Mouse (Mus musculus) CD4-positive naive resting alpha-beta T cell, adult 76 days (primary cell): ENCODE measurements around the gene Pnliprp2. TPM values are rescaled to one million over a fixed set of nuclear protein-coding genes. Genes with fewer than 3 reads are reported as not detected.

Experiments
- total RNA-seq: library from RNA; stranded (reverse); gene quantifications from one replicate; pipeline ENCODE4 v1.2.4, GENCODE M21; 2023

Pnliprp2 gene
- total RNA-seq: 0.35 TPM

DNA sequence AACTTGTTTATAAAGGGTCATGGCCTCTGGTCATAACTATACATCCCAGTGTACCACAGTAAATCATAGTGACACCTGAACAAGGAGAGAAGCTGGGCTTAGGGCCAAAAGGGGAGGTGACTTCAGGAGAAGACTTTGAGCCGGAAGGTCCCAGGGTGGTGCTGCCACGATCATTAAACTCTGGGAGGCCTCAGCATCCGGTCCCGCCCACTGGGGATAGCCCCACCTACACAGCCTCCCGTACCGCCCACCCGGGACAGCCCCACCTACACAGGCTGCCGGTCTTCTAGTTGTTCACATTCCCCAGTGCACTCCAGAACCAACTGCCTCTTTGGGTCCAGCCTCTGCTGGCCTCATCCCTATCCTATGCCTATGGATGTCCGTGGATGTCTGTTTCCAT is at the start of gene Pnliprp2:
TSS of gene Pnliprp2 (plus strand) at position 297 of the 400 bp plus-strand sequence.

GRCm38 (mm10) chr19:58728445-58729031 is 31.0 kb upstream of the Pnliprp2 start, which contains the start of gene Pnliprp1:
Pnliprp1 (plus strand) TSS chr19:58728887.

DNA sequence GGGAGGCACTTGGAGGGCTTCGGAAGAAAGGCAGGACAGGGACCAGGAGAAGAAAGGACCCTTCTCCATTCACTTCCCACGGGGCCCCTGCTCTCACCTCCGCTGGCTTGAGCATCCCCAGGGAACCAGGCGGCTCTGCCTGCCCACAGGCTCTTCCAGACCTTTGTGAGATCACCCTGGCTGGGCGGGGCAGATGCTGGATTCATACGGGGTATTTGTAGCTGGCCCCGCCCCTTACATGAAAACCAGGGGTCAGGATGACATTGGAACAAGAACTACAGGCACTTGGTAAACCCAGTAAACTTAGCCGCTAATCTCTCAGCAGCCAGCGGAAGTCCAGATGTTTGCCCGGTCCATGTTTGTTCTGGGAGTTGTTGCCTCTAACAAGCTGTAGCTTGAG is 34.8 kb downstream of the Pnliprp2 start, which contains the start of gene 1700019N19Rik:
TSS of gene 1700019N19Rik (minus strand) at position 178 of the 400 bp plus-strand sequence.

Other genes with a start within 250 kb of the Pnliprp2 start
- not detected for gene Ccdc172, start 247.7 kb upstream of the Pnliprp2 start, total RNA-seq
- gene Pnlip, start 107.2 kb upstream of the Pnliprp2 start, total RNA-seq: 1.5 TPM
- gene Pnliprp1, start 30.8 kb upstream of the Pnliprp2 start, total RNA-seq: not detected
- gene 1700019N19Rik, start 34.7 kb downstream of the Pnliprp2 start, total RNA-seq: not detected
- not detected for gene Eno4, start 183.7 kb downstream of the Pnliprp2 start, total RNA-seq
- 4.5 TPM for gene Hspa12a, start 183.9 kb downstream of the Pnliprp2 start, total RNA-seq